Mouse (Mus musculus): ENCODE measurements around the gene Tm9sf3. TPM values are rescaled to one million over a fixed set of nuclear protein-coding genes. Genes with fewer than 3 reads are reported as not detected.

Tm9sf3 gene
- total and polyA plus RNA-seq, 3 experiments, result 34.3 to 114 (median 103) TPM

GRCm38 (mm10) chr19:41248968-41249367 lies 14.8 kb downstream of the Tm9sf3 start:
- H3K4me3 ChIP-seq (ENCODE audit: control insufficient read depth in 1 of 2, insufficient read depth in 1 of 2, low read depth in 2 of 2, low read length in 2 of 2), result no peak overlapping the region
- TF ChIP-seq TBP (IDR thresholded peaks at IDR 0.05; ENCODE audit: low read depth, low read length) (no peak), JUND (IDR thresholded peaks at IDR 0.05; ENCODE audit: low read depth, low read length) (no peak), CHD2 (IDR thresholded peaks at IDR 0.05; ENCODE audit: low read length) (no peak)

GRCm38 (mm10) chr19:41248271-41248670 lies 15.5 kb downstream of the Tm9sf3 start:
- no peak for DNase-seq (ENCODE audit: low read depth, low spot score)
- Histone ChIP-seq H3K4me3 (ENCODE audit: control insufficient read depth in 1 of 2, insufficient read depth in 1 of 2, low read depth in 2 of 2, low read length in 2 of 2) (no peak overlapping the region), H3K27me3 (ENCODE audit: control insufficient read depth in 1 of 2, insufficient read depth in 2 of 2, low read length in 2 of 2) (no peaks in the 10 kb centered on the region), H3K9ac (ENCODE audit: control insufficient read depth, low read depth, low read length, poor library complexity, severe bottlenecking) (no peak overlapping the region), H3K79me2 (ENCODE audit: control insufficient read depth, insufficient read depth, low read length, poor library complexity) (peaks cover 7% of the 10 kb centered on the region; the same call in 1 of the 2 replicates), H3K4me1 (ENCODE audit: control insufficient read depth in 1 of 2, insufficient read depth in 2 of 2, low read length in 2 of 2) (no peaks in the 10 kb centered on the region; a peak in 1 of 4 replicates), H3K27ac (ENCODE audit: control insufficient read depth, low read depth, low read length) (no peak overlapping the region), H3K36me3 (ENCODE audit: control insufficient read depth in 1 of 2, insufficient read depth in 2 of 2, low read length in 2 of 2) (peaks cover 0 to 32% of the 10 kb centered on the region in 2 experiments; a peak in 2 of 4 replicates), H3K9me3 (replicated peaks; ENCODE audit: insufficient read depth, low read length) (no peaks in the 10 kb centered on the region)
- no peak for TF ChIP-seq GABPA (IDR thresholded peaks at IDR 0.05; ENCODE audit: low read depth, low read length)
- TF ChIP-seq ZC3H11A (IDR thresholded peaks at IDR 0.05; ENCODE audit: low read depth, low read length), result no peak
- TF ChIP-seq MEF2A (IDR thresholded peaks at IDR 0.05; ENCODE audit: extremely low read depth, insufficient replicate concordance, low read depth, low read length, poor library complexity, severe bottlenecking), result no peak
- TF ChIP-seq HCFC1 (IDR thresholded peaks at IDR 0.05; ENCODE audit: low read depth, low read length), result no peak
- TF ChIP-seq SMC3 (IDR thresholded peaks at IDR 0.05; ENCODE audit: low read depth, low read length), result no peak
- no peak for TF ChIP-seq POLR2AphosphoS5 (IDR thresholded peaks at IDR 0.05; ENCODE audit: borderline replicate concordance, low read depth, low read length)
- no peak for TF ChIP-seq SIN3A (IDR thresholded peaks at IDR 0.05; ENCODE audit: low read length)
- TF ChIP-seq TBP (IDR thresholded peaks at IDR 0.05; ENCODE audit: low read depth, low read length), result no peak
- TF ChIP-seq MYC (IDR thresholded peaks at IDR 0.05; ENCODE audit: low read depth, low read length), result no peak
- no peak for TF ChIP-seq USF1 (IDR thresholded peaks at IDR 0.05; ENCODE audit: low read depth, low read length)
- TF ChIP-seq ETS1 (IDR thresholded peaks at IDR 0.05; ENCODE audit: low read depth, low read length), result no peak
- no peak for TF ChIP-seq MAFK (IDR thresholded peaks at IDR 0.05; ENCODE audit: borderline replicate concordance, low read depth, low read length)
- no peak for TF ChIP-seq POLR2AphosphoS2 (IDR thresholded peaks at IDR 0.05; ENCODE audit: low read length)
- no peak for TF ChIP-seq TCF12 (IDR thresholded peaks at IDR 0.05; ENCODE audit: low read depth, low read length)
- no peak for TF ChIP-seq MAZ (IDR thresholded peaks at IDR 0.05; ENCODE audit: low read depth, low read length)
- TF ChIP-seq MAX (IDR thresholded peaks at IDR 0.05; ENCODE audit: low read length), result no peak
- TF ChIP-seq ZNF384 (IDR thresholded peaks at IDR 0.05; ENCODE audit: low read depth, low read length), result no peak
- no peak for TF ChIP-seq ZMIZ1 (IDR thresholded peaks at IDR 0.05; ENCODE audit: low read depth, low read length)

More at GRCm38 (mm10) chr19:41248968-41249367, 14.8 kb downstream of the Tm9sf3 start:
- Histone ChIP-seq H3K36me3 (ENCODE audit: control insufficient read depth in 1 of 2, insufficient read depth in 2 of 2, low read length in 2 of 2) (peaks cover 0 to 28% of the 10 kb centered on the region in 2 experiments; a peak in 2 of 4 replicates), H3K27me3 (ENCODE audit: control insufficient read depth in 1 of 2, insufficient read depth in 2 of 2, low read length in 2 of 2) (no peaks in the 10 kb centered on the region), H3K9me3 (replicated peaks; ENCODE audit: insufficient read depth, low read length) (no peaks in the 10 kb centered on the region), H3K27ac (ENCODE audit: control insufficient read depth, low read depth, low read length) (no peak overlapping the region), H3K4me1 (ENCODE audit: control insufficient read depth in 1 of 2, insufficient read depth in 2 of 2, low read length in 2 of 2) (no peaks in the 10 kb centered on the region; a peak in 1 of 4 replicates), H3K79me2 (ENCODE audit: control insufficient read depth, insufficient read depth, low read length, poor library complexity) (peaks cover 7% of the 10 kb centered on the region; the same call in 1 of the 2 replicates), H3K9ac (ENCODE audit: control insufficient read depth, low read depth, low read length, poor library complexity, severe bottlenecking) (no peak overlapping the region)
- no peak for DNase-seq (ENCODE audit: low read depth, low spot score)
